Mouse (Mus musculus) brain, embryonic 18.5 days (tissue): Measurements from ENCODE around the gene Sectm1b.
"Not testable (repeated sequence)": the region's sequence is repeated elsewhere in the genome, so short reads cannot be mapped to it uniquely, and the experiment has no call there.

Source experiments
- DNase-seq: peaks from one replicate; pipeline ENCODE4 v3.0.0-alpha.2; 2012; ENCODE audit warnings: low read depth, low spot score

Gene Sectm1b

DNA sequence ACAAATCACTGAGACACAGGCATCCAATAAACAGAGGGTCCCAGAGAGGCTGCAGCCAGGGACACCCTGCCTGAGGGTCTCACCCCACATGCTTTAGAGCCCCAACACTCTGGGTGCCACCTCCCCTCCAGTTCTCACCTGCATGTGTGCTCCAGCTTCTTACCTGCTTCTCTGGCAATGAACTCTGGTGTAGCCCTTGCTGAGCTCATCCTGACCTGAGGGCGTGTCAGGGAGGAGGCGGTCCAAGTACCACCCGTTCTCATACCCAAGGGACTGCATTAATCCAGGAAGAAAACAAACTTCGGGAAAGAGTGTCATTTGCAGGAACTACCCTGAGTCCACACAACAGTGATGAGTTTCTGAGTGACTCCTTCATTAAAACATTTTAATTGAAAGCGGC lies at the start of gene Sectm1b:
Gene Sectm1b (minus strand): TSS at position 191 of the 400 bp plus-strand sequence.
- no peak for DNase-seq

GRCm38 (mm10) chr11:121112091-121112775 lies 48.9 kb upstream of the Sectm1b start:
- no peak for DNase-seq

DNA sequence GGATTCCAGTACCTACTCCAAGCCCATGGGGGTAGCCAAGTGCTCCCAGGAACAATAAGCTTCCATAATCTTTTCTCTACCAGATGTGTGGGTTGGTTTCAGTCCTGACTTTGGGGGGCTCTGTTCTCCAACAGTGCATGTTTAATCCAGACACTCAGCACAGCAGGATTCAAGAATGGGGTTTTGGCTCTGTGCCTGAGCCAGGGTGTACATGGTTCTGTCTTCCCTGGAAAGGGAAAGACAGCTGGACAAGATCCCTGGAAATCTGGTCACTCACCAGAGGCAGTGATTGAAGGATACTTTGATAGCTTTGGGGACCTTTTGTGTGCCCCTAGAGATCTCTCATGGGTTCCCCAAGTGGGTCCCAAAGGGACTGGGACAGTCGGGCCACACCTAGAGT lies 48.2 kb upstream of the Sectm1b start:
- DNase-seq: no peak

GRCm38 (mm10) chr11:121111051-121111450 lies 47.7 kb upstream of the Sectm1b start:
- no peak for DNase-seq

GRCm38 (mm10) chr11:121109986-121110385 lies 46.6 kb upstream of the Sectm1b start:
- peak; percentile 40 for DNase-seq

DNA sequence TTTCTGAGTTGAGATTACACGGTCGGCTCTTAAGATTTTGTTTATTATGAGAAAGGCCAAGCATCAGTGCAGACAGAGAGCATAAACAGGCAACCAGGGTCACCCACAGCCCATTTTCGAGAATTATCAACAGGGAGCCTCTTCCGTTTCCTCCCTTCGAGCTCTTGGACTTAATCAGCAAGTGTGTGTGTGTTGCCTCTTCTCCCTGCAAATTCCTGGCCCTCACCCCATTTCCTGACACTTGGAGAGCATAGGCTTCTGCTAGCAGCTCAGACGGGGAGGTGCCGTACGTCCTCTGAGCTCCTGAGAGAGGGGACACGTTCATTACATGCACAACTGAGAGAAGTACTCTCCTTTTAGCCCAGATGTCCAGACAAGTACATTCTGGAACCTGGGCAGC lies 44.7 kb upstream of the Sectm1b start:
- no peak for DNase-seq

DNA sequence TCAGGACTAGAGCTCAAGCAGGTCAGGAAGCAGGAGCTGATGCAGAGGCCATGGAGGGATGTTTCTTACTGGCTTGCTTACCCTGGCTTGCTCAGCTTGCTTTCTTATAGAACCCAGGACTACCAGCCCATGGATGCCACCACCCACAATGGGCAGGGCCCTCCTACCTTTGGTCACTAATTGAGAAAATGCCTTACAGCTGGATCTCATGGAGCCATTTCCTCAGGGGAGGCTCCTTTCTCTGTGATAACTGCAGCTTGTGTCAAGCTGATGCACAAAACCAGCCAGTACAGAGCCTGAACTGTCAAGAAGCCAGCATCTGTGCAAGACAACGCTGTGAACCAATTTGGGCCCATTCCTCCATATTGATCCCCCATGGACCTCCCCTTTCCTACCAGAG lies 43.9 kb upstream of the Sectm1b start:
- not testable (repeated sequence) for DNase-seq

GRCm38 (mm10) chr11:121101124-121101805 lies 37.9 kb upstream of the Sectm1b start:
- DNase-seq: no peak

DNA sequence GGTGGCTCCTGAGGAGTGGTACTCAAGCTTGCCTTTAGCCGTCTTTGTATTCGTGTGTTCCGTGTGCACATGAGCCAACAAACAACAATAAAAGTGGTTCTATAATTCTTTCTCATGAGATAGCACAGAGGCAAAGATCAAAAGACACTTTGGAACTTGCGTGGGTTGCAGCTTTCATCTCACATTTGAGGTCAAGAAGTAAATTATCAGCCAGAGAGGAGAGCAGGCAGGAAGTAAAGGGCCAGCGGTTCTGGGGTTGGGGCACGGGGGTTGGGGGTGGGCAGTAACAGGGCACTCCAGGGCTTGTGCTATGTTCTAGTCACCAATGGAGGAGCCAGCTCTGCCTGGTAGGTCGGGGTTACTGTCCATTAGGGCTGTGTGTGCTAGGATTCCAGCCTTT lies 37.3 kb upstream of the Sectm1b start:
- DNase-seq: no peak

DNA sequence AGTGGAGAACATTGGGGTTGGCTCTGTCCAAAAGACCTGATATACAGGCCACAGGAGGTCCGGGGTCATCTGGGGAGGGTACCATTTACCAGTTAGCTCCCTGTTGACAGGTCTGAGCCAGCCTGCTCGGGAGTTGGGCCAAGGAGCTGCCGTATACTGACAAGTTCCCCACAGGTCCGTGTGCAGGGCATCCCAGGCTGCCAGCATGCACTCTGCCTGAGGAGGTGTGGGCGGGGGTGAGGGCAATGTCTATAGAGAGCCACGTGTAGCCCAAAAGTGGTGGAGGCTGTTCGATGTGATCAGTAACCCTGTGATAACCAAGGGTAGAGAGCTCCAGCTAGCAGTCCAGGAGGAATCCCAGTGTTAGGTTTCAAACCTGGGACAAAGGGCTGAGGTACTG lies 36.4 kb upstream of the Sectm1b start:
- DNase-seq: no peak

DNA sequence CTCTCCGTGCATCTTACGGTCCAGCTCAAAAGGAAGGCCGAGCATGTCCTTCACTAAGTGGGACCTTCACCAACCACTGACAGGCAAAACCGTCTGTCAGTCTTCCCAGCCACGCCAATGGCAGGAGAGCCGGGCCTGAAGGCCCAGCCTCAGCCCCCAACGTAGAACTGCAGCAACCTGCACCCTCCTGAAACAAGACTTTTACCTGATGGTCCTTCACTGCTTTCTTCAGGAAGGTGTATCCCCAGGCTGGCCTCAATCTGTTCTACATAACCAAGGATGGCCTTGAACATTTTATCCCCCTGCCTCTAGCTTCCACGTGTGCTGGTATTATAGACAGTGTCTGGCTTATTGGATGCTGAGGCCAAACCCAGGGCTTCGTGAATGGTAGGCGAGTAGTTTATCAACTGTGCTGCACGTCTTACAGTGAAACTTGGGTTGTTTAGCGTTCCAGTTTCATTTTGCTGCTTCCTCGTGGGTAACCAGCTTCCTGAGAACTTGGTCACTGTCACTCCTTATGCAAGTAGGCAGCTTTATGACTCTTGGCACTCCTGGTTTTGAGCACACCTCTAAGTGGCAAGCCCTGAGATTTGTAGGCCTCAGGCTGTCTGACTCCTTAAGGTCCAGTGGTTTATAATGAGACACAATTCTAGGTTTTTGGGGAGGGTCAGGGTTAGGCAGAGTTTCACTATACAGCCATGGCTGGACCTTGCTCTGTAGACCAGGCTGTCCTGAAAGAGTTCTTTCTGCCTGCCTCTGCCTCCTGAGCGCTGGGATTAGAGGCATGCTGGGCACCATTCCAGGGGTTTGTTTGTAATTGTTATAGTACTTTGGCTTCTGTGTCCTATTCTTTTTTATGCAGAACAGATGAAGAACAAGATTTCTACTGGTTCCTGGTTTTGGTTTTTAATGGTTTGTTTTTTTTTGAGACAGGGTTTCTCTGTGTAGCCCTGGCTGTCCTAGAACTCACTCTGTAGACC lies 29.5 kb upstream of the Sectm1b start:
- DNase-seq: no peak

- no peak for DNase-seq
Observed at GRCm38 (mm10) chr11:121090943-121091342, 27.6 kb upstream of the Sectm1b start.

GRCm38 (mm10) chr11:121089756-121090546 lies 26.6 kb upstream of the Sectm1b start:
- DNase-seq: no peak

DNA sequence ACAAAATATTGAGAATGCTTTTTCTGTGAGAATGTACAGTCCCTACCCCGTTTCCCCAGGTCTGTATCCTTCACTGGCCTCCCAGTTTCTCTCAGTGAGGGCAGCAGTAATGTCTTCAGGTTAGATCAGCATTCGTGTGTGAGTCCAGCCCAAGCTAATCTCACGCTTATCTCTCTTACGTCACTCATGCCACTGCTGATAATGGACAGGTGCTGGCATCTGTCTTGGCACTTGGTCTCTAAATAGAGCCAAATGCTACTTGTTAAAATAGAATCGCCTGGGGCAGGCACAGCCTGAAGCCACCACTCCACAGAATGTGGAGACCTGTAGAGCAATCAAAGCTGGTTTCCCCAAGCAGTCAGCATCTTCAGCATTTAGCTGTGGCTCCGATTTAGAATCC lies 25.6 kb upstream of the Sectm1b start:
- DNase-seq: no peak

GRCm38 (mm10) chr11:121086296-121086695 lies 22.9 kb upstream of the Sectm1b start:
- DNase-seq: no peak

DNA sequence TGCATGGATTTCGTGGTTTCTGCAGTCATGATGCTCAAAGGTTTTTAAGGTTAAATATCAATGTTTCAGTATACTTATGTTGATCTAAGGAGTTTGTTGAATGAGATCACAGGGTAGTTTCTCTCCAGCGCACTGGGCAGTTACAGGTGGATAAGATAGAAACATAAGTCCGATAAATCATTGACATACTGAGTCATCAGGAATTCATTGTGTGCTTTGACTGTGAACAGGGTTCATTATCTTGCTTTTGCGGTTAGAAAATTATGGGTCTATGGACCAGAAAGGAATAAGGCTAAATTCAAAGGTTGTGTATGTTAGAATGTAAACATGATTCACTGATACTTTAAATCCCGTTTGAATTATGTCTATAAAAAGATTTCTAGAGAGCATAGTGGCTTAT lies 21.8 kb upstream of the Sectm1b start:
- DNase-seq: no peak

- no peak for DNase-seq
Observed at GRCm38 (mm10) chr11:121082857-121083500, 19.6 kb upstream of the Sectm1b start.

DNA sequence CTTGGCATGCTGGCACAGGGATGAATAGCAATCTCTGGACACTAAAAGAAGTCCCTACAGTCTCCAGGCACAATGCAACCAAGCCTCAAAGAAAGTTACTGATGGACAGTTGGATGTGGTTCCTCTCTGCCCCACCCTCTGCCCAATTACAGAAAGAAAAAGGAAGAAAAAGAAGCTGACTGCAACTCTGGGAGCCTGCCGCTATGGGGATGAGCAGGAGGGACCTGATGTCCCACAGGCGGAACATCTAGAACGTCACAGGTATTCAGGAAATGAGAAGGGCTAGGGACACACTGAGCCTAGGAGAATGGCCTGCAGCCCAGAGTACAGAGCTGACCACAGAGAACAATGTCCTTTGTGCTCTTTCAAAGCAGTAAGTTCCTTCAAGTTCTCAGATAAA lies 18.9 kb upstream of the Sectm1b start:
- no peak for DNase-seq

- DNase-seq: no peak
Observed at GRCm38 (mm10) chr11:121081120-121081519, 17.8 kb upstream of the Sectm1b start, which contains the start of gene Sectm1a. Gene Sectm1a (minus strand): TSS chr11:121081220.

DNA sequence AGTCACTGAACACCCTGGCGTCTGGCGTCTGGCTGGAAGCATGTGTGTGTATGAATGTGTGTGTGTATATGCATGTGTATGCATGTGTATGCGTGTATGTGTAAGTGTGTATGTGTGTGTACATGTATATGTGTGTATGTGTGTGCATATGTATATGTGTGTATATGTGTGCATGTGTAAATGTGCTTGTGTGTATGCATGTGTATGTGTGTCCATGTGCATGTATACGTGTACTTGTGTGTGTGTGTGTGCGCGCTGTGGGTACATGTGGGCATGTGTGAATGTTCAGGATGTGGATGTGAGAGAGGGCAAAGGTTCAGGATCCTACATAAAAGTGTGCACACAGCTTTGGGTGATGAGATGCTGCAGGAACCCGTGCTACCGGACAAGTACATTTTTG lies 17.0 kb upstream of the Sectm1b start:
- no peak for DNase-seq

DNA sequence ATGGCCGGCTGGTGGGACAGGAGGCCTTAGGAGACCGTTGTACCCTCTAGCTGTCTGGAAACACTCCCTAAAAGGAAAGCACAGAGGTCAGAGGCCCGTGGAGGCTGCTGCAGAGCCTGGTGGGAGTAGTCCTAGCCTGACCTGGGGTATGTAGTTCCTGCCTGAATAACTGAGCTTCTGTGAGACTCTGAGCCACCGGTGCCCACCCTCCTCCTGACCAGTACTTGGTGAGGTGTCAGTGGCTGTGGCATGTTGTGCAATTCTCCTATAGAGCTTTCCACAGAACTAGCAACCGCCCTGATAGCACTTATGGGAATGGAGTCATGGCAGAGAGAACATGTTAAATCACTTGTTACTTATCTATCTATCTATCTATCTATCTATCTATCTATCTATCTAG lies 12.3 kb upstream of the Sectm1b start:
- DNase-seq: no peak
